Mouse (Mus musculus) stomach, postnatal 0 days (tissue): ENCODE measurements around the gene Tmem140. TPM values are rescaled to one million over a fixed set of nuclear protein-coding genes. Genes with fewer than 3 reads are reported as not detected.
A peak's percentile ranks its signal among the peaks of the same experiment; 100 is the strongest.

Source experiments
- ATAC-seq: fragments of 200-750 bp; cut with Nextera tagmentation; 2 replicates; pipeline ENCODE4 v1.8.0; 2017; ENCODE audit not compliant: low FRiP score, low TSS enrichment
- DNase-seq: peaks from one replicate; pipeline ENCODE4 v3.0.0-alpha.2; 2016; ENCODE audit warnings: low spot score
- H3K27ac ChIP-seq: fragments of 300-500 bp; sonication (generic); replicated peaks from 2 replicates; pipeline ENCODE4 v1.5.1; 2014; ENCODE audit warnings: mild to moderate bottlenecking, control low read depth
- H3K27me3 ChIP-seq: fragments of 300-500 bp; sonication (generic); 2 replicates; pipeline ENCODE4 v1.6.1; 2014; ENCODE audit warnings: low read length; ENCODE audit not compliant: control insufficient read depth, insufficient read depth
- H3K36me3 ChIP-seq: fragments of 300-500 bp; sonication (generic); 2 replicates; pipeline ENCODE4 v1.6.1; 2014; ENCODE audit warnings: low read length, mixed read lengths; ENCODE audit not compliant: control insufficient read depth, insufficient read depth
- H3K4me1 ChIP-seq: fragments of 300-500 bp; sonication (generic); replicated peaks from 2 replicates; pipeline ENCODE4 v1.6.1; 2014; ENCODE audit warnings: antibody characterized with exemption; ENCODE audit not compliant: control insufficient read depth, insufficient read depth
- H3K4me2 ChIP-seq: fragments of 300-500 bp; sonication (generic); replicated peaks from 2 replicates; pipeline ENCODE4 v1.6.1; 2014; ENCODE audit warnings: low read depth, mild to moderate bottlenecking, control low read depth, moderate library complexity
- H3K4me3 ChIP-seq: fragments of 300-500 bp; sonication (generic); 2 replicates; pipeline ENCODE4 v1.5.1; 2014; ENCODE audit warnings: low read depth, low read length, control low read depth
- H3K9ac ChIP-seq: fragments of 300-500 bp; sonication (generic); 2 replicates; pipeline ENCODE4 v1.6.1; 2014; ENCODE audit warnings: mild to moderate bottlenecking, low read length, control low read depth, mixed read lengths
- H3K9me3 ChIP-seq: fragments of 300-500 bp; sonication (generic); 2 replicates; pipeline ENCODE4 v1.6.1; 2016; ENCODE audit warnings: low read length; ENCODE audit not compliant: control insufficient read depth
- CTCF ChIP-seq: IDR thresholded peaks from 2 replicates; pipeline ENCODE4 v1.5.1; 2016; ENCODE audit warnings: antibody characterized with exemption, low read depth, mild to moderate bottlenecking, moderate library complexity
- EP300 ChIP-seq: optimal IDR thresholded peaks from 2 replicates; pipeline ENCODE3; 2016; ENCODE audit warnings: antibody characterized with exemption
- WGBS: fragments of 180-500 bp; shearing (Covaris S2); extraction: QIAGEN DNeasy Blood & Tissue Kit; methylation state at CpG from one replicate; pipeline ENCODE4 v1.1.7; 2014; 5-methylcytosine and 5-hydroxymethylcytosine counted together
- polyA plus RNA-seq: library from polyadenylated mRNA; unstranded; fragments of >200 nt; fragmentation: Nextera tagmentation; extraction: Ambion mirVana; gene quantifications from 2 replicates; pipeline ENCODE4 v1.2.1, GENCODE M21; 2015

Gene Tmem140
- polyA plus RNA-seq, 1 experiment from 2014 or later, result 8.3 TPM

DNA sequence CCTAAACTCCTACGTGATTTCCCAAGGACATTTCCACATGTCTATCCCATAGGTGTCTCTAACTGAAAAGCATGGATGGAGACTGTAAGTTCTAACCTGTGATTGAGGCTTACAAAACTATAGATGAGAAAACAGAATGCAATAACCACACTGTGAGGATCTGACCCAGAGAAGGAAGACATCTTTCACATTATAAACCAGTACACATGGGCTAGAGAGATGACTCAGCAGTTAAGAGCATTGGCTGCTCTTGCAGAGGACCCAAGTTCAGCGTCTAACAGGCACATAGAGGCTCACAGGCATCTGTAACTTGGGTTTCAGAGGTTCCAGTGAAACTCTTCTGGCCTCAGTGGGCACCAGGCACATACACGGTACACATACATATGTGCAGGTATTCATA is 51.5 kb downstream of the Tmem140 start:
- ATAC-seq (no peak), DNase-seq (no peak)
- no peak overlapping the region for H3K4me3 ChIP-seq
- TF ChIP-seq EP300 (no peak), CTCF (no peak)
- H3K27ac ChIP-seq, result no peak overlapping the region
- H3K9me3 ChIP-seq, result no peaks in the 10 kb centered on the region
- H3K4me2 ChIP-seq, result no peak overlapping the region
- no peaks in the 10 kb centered on the region for H3K27me3 ChIP-seq
- no peaks in the 10 kb centered on the region for H3K4me1 ChIP-seq
- WGBS, result 89% methylated on average over 3 of the region's 3 CpGs
- H3K9ac ChIP-seq, result no peak overlapping the region
- no peaks in the 10 kb centered on the region for H3K36me3 ChIP-seq

DNA sequence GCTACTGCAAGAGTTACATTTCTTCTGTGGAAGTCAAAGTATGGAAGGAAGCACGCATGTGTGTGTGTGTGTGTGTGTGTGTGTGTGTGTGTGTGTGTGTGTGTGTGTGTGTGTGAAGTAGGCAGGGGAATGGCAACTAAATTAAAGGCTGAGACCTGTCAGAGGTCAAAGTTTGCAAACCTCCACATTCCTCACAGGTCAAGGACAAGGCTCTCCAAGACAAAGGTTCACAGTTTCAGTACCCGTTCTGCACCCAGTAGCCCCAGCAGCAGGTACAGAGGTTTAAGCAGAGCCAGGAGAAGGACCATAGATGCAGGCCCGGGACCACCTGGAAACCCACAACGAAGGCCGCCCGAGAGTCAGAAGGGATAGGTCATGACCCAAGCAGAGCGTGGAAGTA is 56.2 kb downstream of the Tmem140 start:
- TF ChIP-seq EP300, result no peak
- no peak for TF ChIP-seq CTCF
- no peaks in the 10 kb centered on the region for H3K27me3 ChIP-seq
- H3K4me3 ChIP-seq, result no peak overlapping the region
- ATAC-seq, result no peak
- no peak for DNase-seq
- H3K9me3 ChIP-seq, result no peaks in the 10 kb centered on the region
- no peak overlapping the region for H3K27ac ChIP-seq
- no peaks in the 10 kb centered on the region for H3K36me3 ChIP-seq
- 76% methylated on average over 7 of the region's 7 CpGs for WGBS
- H3K9ac ChIP-seq, result no peak overlapping the region
- no peaks in the 10 kb centered on the region for H3K4me1 ChIP-seq
- no peak overlapping the region for H3K4me2 ChIP-seq

DNA sequence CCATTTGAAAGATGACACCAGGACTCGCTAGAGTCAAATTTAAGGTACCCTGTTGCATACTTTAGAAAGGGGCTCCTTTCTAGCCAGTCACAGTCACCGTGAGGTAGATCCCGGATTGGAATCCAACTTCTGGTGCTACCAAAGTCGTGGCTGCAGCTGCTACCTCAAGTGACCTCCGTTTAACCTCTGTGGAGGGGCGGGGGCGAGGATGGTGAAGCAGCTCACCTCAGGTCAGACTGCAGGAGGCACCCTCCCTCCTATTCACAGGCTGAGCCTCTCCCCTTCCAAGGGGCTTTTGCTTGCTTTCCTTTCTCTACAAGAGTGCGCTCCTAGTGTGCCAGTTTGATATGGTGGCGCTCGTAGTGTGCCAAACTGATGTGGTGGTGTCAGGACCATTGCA is 57.0 kb downstream of the Tmem140 start, which contains the start of gene Stra8:
Gene Stra8, plus strand, starts transcription at position 208 of the 400 bp plus-strand sequence.
- no peak for DNase-seq
- TF ChIP-seq CTCF (no peak), EP300 (no peak)
- WGBS, result 40% methylated on average over 10 of the region's 10 CpGs
- no peaks in the 10 kb centered on the region for H3K36me3 ChIP-seq
- no peaks in the 10 kb centered on the region for H3K4me1 ChIP-seq
- H3K27ac ChIP-seq, result no peak within 1 kb of the TSS
- H3K9ac ChIP-seq, result no peak within 1 kb of the TSS
- no peaks in the 10 kb centered on the region for H3K9me3 ChIP-seq
- H3K4me2 ChIP-seq, result no peak within 1 kb of the TSS
- H3K27me3 ChIP-seq, result no peaks in the 10 kb centered on the region
- H3K4me3 ChIP-seq, result no peak within 1 kb of the TSS
- no peak for ATAC-seq

DNA sequence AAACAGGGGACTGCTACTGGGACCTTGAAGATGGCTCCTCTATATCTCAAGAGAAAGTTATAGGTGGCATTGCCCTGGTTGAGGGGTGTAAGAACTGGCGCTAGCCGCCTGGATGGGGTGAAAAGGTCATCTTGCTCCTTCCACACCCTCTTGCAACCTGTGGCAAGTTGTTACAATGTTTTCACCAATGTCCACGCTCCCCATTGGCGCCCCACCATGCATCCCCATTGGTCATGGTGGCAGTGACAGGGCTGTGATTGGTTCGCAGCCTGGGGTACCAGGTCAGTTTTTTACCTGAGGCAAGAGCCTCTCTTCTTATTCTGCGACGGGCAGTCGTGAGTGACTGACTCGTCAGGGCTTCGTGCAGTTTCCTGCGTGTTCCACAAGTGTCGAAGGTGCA is 57.7 kb downstream of the Tmem140 start:
- no peak for DNase-seq
- ATAC-seq, result no peak
- no peaks in the 10 kb centered on the region for H3K27me3 ChIP-seq
- H3K27ac ChIP-seq, result no peak overlapping the region
- TF ChIP-seq CTCF, result no peak
- no peak for TF ChIP-seq EP300
- no peaks in the 10 kb centered on the region for H3K9me3 ChIP-seq
- H3K4me3 ChIP-seq, result no peak overlapping the region
- 90% methylated on average over 12 of the region's 12 CpGs for WGBS
- no peak overlapping the region for H3K4me2 ChIP-seq
- no peaks in the 10 kb centered on the region for H3K4me1 ChIP-seq
- no peak overlapping the region for H3K9ac ChIP-seq
- no peaks in the 10 kb centered on the region for H3K36me3 ChIP-seq

DNA sequence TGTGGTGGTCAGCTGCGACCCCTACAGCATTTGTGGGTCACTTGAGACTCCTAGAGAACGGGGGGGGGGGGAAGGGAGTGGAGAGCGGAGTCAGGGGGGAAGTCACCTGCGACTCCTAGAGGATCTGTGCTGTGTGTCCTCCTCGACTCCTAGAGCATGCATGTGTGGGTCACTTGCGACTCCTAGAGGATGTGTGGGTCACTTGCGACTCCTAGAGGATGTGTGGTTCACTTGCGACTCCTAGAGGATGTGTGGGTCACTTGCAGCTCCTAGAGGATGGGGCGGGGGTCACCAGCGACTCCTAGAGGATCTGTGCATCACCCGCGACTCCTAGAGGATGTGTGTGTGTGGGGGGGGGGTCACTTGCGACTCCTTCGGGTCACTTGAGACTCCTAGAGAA is 59.0 kb downstream of the Tmem140 start:
- 63% methylated on average over 11 of the region's 14 CpGs for WGBS
- Histone ChIP-seq H3K4me1 (no peaks in the 10 kb centered on the region), H3K9ac (no peak overlapping the region), H3K9me3 (no peaks in the 10 kb centered on the region), H3K36me3 (no peaks in the 10 kb centered on the region), H3K4me3 (no peak overlapping the region), H3K4me2 (no peak overlapping the region), H3K27me3 (no peaks in the 10 kb centered on the region), H3K27ac (no peak overlapping the region)
- peak; percentile 65 for DNase-seq
- TF ChIP-seq EP300 (no peak), CTCF (peak; percentile 92)
- ATAC-seq, result peak; percentile 78

Other genes with a start within 250 kb of the Tmem140 start
- gene Agbl3, start 82.7 kb upstream of the Tmem140 start, polyA plus RNA-seq, result 6.0 and 6.5 TPM in 2 replicates
- 5.8 and 5.9 TPM in 2 replicates for gene Cyren, start 14.9 kb downstream of the Tmem140 start, polyA plus RNA-seq
- 4.5 and 5.0 TPM in 2 replicates for gene Wdr91, start 47.7 kb downstream of the Tmem140 start, polyA plus RNA-seq
- gene Stra8, start 57.0 kb downstream of the Tmem140 start, polyA plus RNA-seq, result 0.10 TPM in 1 of 2 replicates, not detected in the other
- 1.5 and 1.6 TPM in 2 replicates for gene Slc23a4, start 125.3 kb downstream of the Tmem140 start, polyA plus RNA-seq